Mouse (Mus musculus): ENCODE results near the gene Olfr96.

DNA sequence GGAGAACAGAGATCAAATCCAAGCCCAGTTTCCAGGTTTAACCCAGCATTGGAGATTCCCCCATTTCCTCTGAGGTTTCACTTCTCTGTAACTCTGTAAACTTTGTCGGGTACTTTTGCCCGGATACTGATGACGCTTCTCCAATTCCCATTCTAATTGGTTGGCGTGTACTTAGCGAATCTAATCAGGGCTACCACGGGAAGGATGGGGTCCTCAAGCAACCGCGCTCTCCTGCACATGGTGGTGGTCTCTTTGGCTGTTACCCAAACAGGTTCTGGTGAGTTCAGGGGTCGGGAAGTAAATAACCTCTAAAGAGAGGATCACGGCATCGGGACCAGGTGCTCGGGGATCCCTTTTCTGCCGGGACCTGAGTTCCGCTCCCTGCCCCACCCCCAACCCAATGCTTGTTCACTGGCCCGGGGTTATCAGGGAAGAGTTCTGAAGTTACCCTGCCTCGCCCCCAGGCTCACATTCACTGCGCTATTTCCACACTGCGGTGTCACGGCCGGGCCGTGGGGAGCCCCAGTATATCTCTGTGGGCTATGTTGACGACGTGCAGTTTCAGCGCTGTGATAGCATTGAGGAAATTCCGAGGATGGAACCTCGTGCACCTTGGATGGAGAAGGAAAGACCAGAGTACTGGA, 50.2 kb downstream of the Olfr96 start, which contains the start of gene H2-M3:
- no peak for TF ChIP-seq CTCF (IDR thresholded peaks at IDR 0.05; ENCODE audit: borderline replicate concordance, control insufficient read depth, extremely low read depth, insufficient read depth, low read length, poor library complexity)
- TF ChIP-seq POLR2A (IDR thresholded peaks at IDR 0.05; ENCODE audit: control insufficient read depth, extremely low read depth, insufficient read depth, low read length, poor library complexity), result 0 out of 2 replicates have a peak, but pooled peaks have one; percentile 33

All from thymus, adult 2 months (tissue).